ENCODE assay signal across 23 mouse cellular contexts in the genomic region with DNA sequence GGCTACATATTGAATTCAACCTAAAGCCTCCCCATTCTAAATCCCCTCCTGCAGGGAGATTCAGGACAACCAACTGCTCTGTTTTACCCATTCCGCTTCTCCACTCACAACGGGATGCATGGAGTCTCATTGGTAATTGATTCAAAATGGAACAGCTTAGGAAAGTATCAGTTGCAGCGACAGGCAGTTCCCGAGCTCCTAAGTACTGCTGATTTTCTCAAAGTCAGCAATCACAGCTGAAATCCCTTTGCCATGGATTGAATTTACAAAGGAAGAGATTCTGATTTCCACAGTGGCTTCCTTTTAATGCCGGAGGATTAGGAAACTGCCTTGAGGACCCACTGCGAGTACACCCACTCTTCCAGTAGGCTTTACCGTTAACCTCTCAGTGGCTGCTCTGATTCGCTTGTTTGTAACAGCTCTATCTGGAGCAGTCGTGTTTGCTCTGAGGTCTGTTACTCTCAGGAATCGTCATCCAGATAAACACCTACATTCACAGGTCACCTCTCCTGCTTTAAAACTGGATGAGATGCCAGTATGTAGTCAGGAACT. TPM values are rescaled to one million over a fixed set of nuclear protein-coding genes. Genes with fewer than 3 reads are reported as not detected.
DNase-seq lines count a peak whose midpoint lies in the region; ATAC-seq lines count a peak whose summit lies in the region.
"Had no signal": no experiment of that assay in that cellular context is flagged by ENCODE, and none has a peak within 500 bp of the region (broad histone marks: within the 10 kb centered on the region; RNA-seq: fewer than 3 reads in every experiment).

No protein-coding gene starts in this region.

- no peak overlapping the region for H3K4me3 ChIP-seq in embryonic facial prominence, embryonic 11.5 days (ENCODE audit: low read depth, low read length)
- H3K4me3 ChIP-seq in embryonic facial prominence, embryonic 10.5 days = no peak overlapping the region
- no peak overlapping the region for H3K4me3 ChIP-seq in midbrain, embryonic 14.5 days (replicated peaks; ENCODE audit: low read depth, low read length)
- H3K4me3 ChIP-seq in midbrain, embryonic 15.5 days = no peak overlapping the region
- H3K4me3 ChIP-seq in limb, embryonic 13.5 days = no peak overlapping the region
- H3K4me3 ChIP-seq: heart, adult 2 months; heart, embryonic 15.5 days; hindbrain, embryonic 10.5 days; intestine, embryonic 15.5 days had no signal

- H3K27me3 ChIP-seq in embryonic facial prominence, embryonic 11.5 days (ENCODE audit: control insufficient read depth, insufficient read depth, low read length) = peaks cover 12% of the 10 kb centered on the region
- H3K27me3 ChIP-seq in embryonic facial prominence, embryonic 10.5 days (replicated peaks; ENCODE audit: low read depth, poor library complexity, severe bottlenecking) = peaks cover 86% of the 10 kb centered on the region
- peaks cover 54% of the 10 kb centered on the region for H3K27me3 ChIP-seq in midbrain, embryonic 14.5 days (ENCODE audit: control insufficient read depth, insufficient read depth, low read length)
- peaks cover 54% of the 10 kb centered on the region for H3K27me3 ChIP-seq in midbrain, embryonic 15.5 days (replicated peaks)
- peaks cover 13% of the 10 kb centered on the region; the same call in 1 of the 2 replicates for H3K27me3 ChIP-seq in limb, embryonic 13.5 days

- peak; percentile 55 for DNase-seq in embryonic facial prominence, embryonic 11.5 days (ENCODE audit: low spot score)
- no peak for DNase-seq in embryonic facial prominence, embryonic 10.5 days (ENCODE audit: low spot score)
- DNase-seq in midbrain, embryonic 14.5 days = peak; percentile 18
- no peak for DNase-seq in lung, postnatal 14 days
- DNase-seq in c-Kit-positive CD71-positive TER-119-positive erythroid progenitor cells, embryonic 14.5 days (ENCODE audit: low spot score) = no peak
- DNase-seq: adrenal gland, adult 8-10 months; adrenal gland, postnatal 36 days; B cell, adult 2 months; cerebellum, adult 11-12 months; cerebellum, adult 9-10 months; cerebellum, postnatal 25 days; heart, adult 2 months; heart, postnatal 14 days had no signal

- no peak overlapping the region for H3K27ac ChIP-seq in embryonic facial prominence, embryonic 11.5 days (replicated peaks; ENCODE audit: low read depth, low read length)
- H3K27ac ChIP-seq in embryonic facial prominence, embryonic 10.5 days (replicated peaks) = no peak overlapping the region
- H3K27ac ChIP-seq in midbrain, embryonic 14.5 days (replicated peaks; ENCODE audit: low read depth, low read length) = no peak overlapping the region
- H3K27ac ChIP-seq in midbrain, embryonic 15.5 days = no peak overlapping the region
- H3K27ac ChIP-seq in limb, embryonic 13.5 days = no peak overlapping the region
- H3K27ac ChIP-seq: heart, adult 2 months; heart, embryonic 15.5 days; hindbrain, embryonic 10.5 days; hindbrain, embryonic 14.5 days; intestine, embryonic 15.5 days had no signal

- no peaks in the 10 kb centered on the region for H3K9me3 ChIP-seq in embryonic facial prominence, embryonic 11.5 days (replicated peaks; ENCODE audit: control insufficient read depth, low read length)
- H3K9me3 ChIP-seq in embryonic facial prominence, embryonic 10.5 days = no peaks in the 10 kb centered on the region; the same call in 1 of the 2 replicates
- no peaks in the 10 kb centered on the region for H3K9me3 ChIP-seq in midbrain, embryonic 14.5 days (ENCODE audit: control insufficient read depth, low read length)
- no peaks in the 10 kb centered on the region for H3K9me3 ChIP-seq in midbrain, embryonic 15.5 days
- no peaks in the 10 kb centered on the region for H3K9me3 ChIP-seq in limb, embryonic 13.5 days
- H3K9me3 ChIP-seq: heart, embryonic 15.5 days; hindbrain, embryonic 10.5 days; intestine, embryonic 15.5 days had no signal

- H3K9ac ChIP-seq in embryonic facial prominence, embryonic 11.5 days (replicated peaks; ENCODE audit: low read length) = no peak overlapping the region
- H3K9ac ChIP-seq in midbrain, embryonic 14.5 days (replicated peaks; ENCODE audit: low read length) = no peak overlapping the region
- no peak overlapping the region for H3K9ac ChIP-seq in midbrain, embryonic 15.5 days
- no peak overlapping the region for H3K9ac ChIP-seq in limb, embryonic 13.5 days
- H3K9ac ChIP-seq: heart, embryonic 15.5 days; hindbrain, embryonic 14.5 days; intestine, embryonic 15.5 days had no signal

- ATAC-seq in embryonic facial prominence, embryonic 11.5 days (replicated peaks; ENCODE audit: insufficient number of reproducible peaks, low FRiP score, low TSS enrichment, low read depth) = 0 out of 2 replicates have a peak, but pooled peaks have one; percentile 43
- ATAC-seq in midbrain, embryonic 14.5 days (ENCODE audit: low FRiP score, low TSS enrichment) = no peak
- no peak for ATAC-seq in midbrain, embryonic 15.5 days (replicated peaks)
- ATAC-seq in limb, embryonic 13.5 days (ENCODE audit: low FRiP score, low read depth) = 0 out of 2 replicates have a peak, but pooled peaks have one; percentile 14
- ATAC-seq: CD4-positive, CD25-positive, alpha-beta regulatory T cell, adult 4 months; forebrain, embryonic 14.5 days; intestine, embryonic 15.5 days had no signal

- no peaks in the 10 kb centered on the region for H3K4me1 ChIP-seq in embryonic facial prominence, embryonic 11.5 days (ENCODE audit: control insufficient read depth, insufficient read depth, low read length)
- H3K4me1 ChIP-seq in embryonic facial prominence, embryonic 10.5 days = 0 out of 2 replicates have a peak, but pooled peaks cover 5% of the 10 kb centered on the region
- H3K4me1 ChIP-seq in midbrain, embryonic 14.5 days (ENCODE audit: control insufficient read depth, insufficient read depth, low read length) = no peaks in the 10 kb centered on the region
- no peaks in the 10 kb centered on the region for H3K4me1 ChIP-seq in midbrain, embryonic 15.5 days
- peaks cover 42% of the 10 kb centered on the region for H3K4me1 ChIP-seq in limb, embryonic 13.5 days
- H3K4me1 ChIP-seq: heart, embryonic 15.5 days; hindbrain, embryonic 10.5 days; intestine, embryonic 15.5 days had no signal

- 32% methylated on average over 10 of the region's 10 CpGs for WGBS in embryonic facial prominence, embryonic 11.5 days
- WGBS in embryonic facial prominence, embryonic 10.5 days = 27% methylated on average over 10 of the region's 10 CpGs
- WGBS in midbrain, embryonic 14.5 days = 29% methylated on average over 10 of the region's 10 CpGs
- WGBS in midbrain, embryonic 15.5 days = 29% methylated on average over 10 of the region's 10 CpGs
- WGBS in limb, embryonic 13.5 days = 34% methylated on average over 10 of the region's 10 CpGs

- H3K36me3 ChIP-seq in embryonic facial prominence, embryonic 11.5 days (replicated peaks; ENCODE audit: control insufficient read depth, insufficient read depth, low read depth, low read length) = no peaks in the 10 kb centered on the region
- H3K36me3 ChIP-seq in embryonic facial prominence, embryonic 10.5 days (replicated peaks) = no peaks in the 10 kb centered on the region
- H3K36me3 ChIP-seq in midbrain, embryonic 14.5 days (ENCODE audit: control insufficient read depth, insufficient read depth, low read length) = no peaks in the 10 kb centered on the region
- H3K36me3 ChIP-seq in midbrain, embryonic 15.5 days (replicated peaks) = no peaks in the 10 kb centered on the region
- peaks cover 50% of the 10 kb centered on the region for H3K36me3 ChIP-seq in limb, embryonic 13.5 days
- H3K36me3 ChIP-seq: G1E; heart, embryonic 15.5 days; hindbrain, embryonic 10.5 days; intestine, embryonic 15.5 days had no signal

- no peak overlapping the region for H3K4me2 ChIP-seq in embryonic facial prominence, embryonic 11.5 days (ENCODE audit: low read depth, low read length)
- no peak overlapping the region for H3K4me2 ChIP-seq in midbrain, embryonic 14.5 days (ENCODE audit: low read length)
- no peak overlapping the region for H3K4me2 ChIP-seq in midbrain, embryonic 15.5 days
- H3K4me2 ChIP-seq in limb, embryonic 13.5 days (replicated peaks) = peak overlapping the region; percentile 2; the same call in 1 of the 2 replicates
- H3K4me2 ChIP-seq: heart, embryonic 11.5 days; heart, embryonic 15.5 days; hindbrain, embryonic 14.5 days; intestine, embryonic 15.5 days had no signal

RNA-seq across cellular contexts. Expression of gene Tbx15, which starts 26.6 kb away (rescaled TPM):
- polyA plus RNA-seq in embryonic facial prominence, embryonic 11.5 days (2014; fragmentation: Nextera tagmentation; extraction: Ambion mirVana) = 7.1 and 8.3 TPM in 2 replicates
- 1.6 and 2.5 TPM in 2 replicates for polyA plus RNA-seq in embryonic facial prominence, embryonic 10.5 days (2016; fragmentation: Nextera tagmentation; extraction: Ambion mirVana)
- 0.13 and 0.92 TPM in 2 replicates for polyA plus RNA-seq in midbrain, embryonic 14.5 days (2014; fragmentation: Nextera tagmentation; extraction: Ambion mirVana)
- polyA plus RNA-seq in midbrain, embryonic 15.5 days (2015; fragmentation: Nextera tagmentation; extraction: Ambion mirVana) = 0.61 and 0.69 TPM in 2 replicates
- polyA plus RNA-seq in limb, embryonic 13.5 days (2015; fragmentation: Nextera tagmentation; extraction: Ambion mirVana) = 26.3 and 28.0 TPM in 2 replicates
- polyA plus RNA-seq: CD4-positive, CD25-positive, alpha-beta regulatory T cell, adult 4 months; G1E had no signal

Comparison
In these comparisons a context has a peak if more than half of its experiments do, and no peak if none do; other contexts are left out.
1. DNase-seq: peak in embryonic facial prominence, embryonic 11.5 days (single experiment) and midbrain, embryonic 14.5 days (single experiment); none in embryonic facial prominence, embryonic 10.5 days (single experiment), lung, postnatal 14 days (single experiment) and c-Kit-positive CD71-positive TER-119-positive erythroid progenitor cells, embryonic 14.5 days (single experiment).
2. ATAC-seq: peak in embryonic facial prominence, embryonic 11.5 days (single experiment) and limb, embryonic 13.5 days (single experiment); none in midbrain, embryonic 14.5 days (single experiment) and midbrain, embryonic 15.5 days (single experiment).